12 mouse cellular contexts compared by ENCODE assay signal in the genomic region with DNA sequence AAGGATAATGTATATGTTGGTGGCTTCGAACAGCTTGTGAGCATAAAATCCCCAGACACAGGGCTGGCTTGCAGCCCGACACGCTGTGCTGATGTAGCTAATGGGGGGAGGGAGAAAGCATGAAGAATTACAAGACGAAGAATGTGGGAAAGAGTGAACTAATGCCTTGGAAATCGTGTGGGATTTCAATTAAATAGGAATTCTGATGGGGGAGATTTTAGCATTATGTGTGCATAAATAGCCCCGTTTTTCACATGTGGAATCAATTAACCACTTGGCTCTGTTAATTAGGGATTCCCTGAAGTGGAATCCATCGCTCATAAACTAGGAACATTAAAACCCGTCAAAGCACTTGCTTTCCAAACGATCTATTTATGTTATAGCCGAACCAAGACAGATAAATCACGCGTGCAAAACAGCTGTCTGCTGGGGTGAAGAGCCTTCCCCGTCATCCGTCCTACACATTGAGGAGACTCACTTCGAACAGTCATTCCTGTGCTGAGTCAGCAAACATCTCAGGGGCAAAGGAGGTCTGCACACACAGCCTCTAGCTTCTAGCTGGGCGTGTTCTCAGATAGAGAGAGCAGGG.
A peak's percentile ranks its signal among the peaks of the same experiment; 100 is the strongest.
DNase-seq lines count a peak whose midpoint lies in the region; ATAC-seq lines count a peak whose summit lies in the region.
"Had no signal": no experiment of that assay in that cellular context is flagged by ENCODE, and none has a peak within 500 bp of the region (broad histone marks: within the 10 kb centered on the region; RNA-seq: fewer than 3 reads in every experiment).

No protein-coding gene starts in this region.

- H3K4me1 ChIP-seq in forebrain, embryonic 11.5 days (replicated peaks; ENCODE audit: control insufficient read depth, insufficient read depth, low read length), result no peaks in the 10 kb centered on the region
- H3K4me1 ChIP-seq in forebrain, embryonic 10.5 days, result peaks cover 18% of the 10 kb centered on the region
- peaks cover 8% of the 10 kb centered on the region for H3K4me1 ChIP-seq in lung, embryonic 16.5 days (replicated peaks; ENCODE audit: control insufficient read depth, insufficient read depth, low read length)
- peaks cover 7% of the 10 kb centered on the region for H3K4me1 ChIP-seq in forebrain, embryonic 14.5 days (ENCODE audit: control insufficient read depth, insufficient read depth, low read length)
- H3K4me1 ChIP-seq in neural tube, embryonic 13.5 days (replicated peaks), result peaks cover 15% of the 10 kb centered on the region

- 65% methylated on average over 16 of the region's 16 CpGs for WGBS in forebrain, embryonic 11.5 days
- 76% methylated on average over 16 of the region's 16 CpGs for WGBS in forebrain, embryonic 10.5 days
- 45% methylated on average over 16 of the region's 16 CpGs for WGBS in lung, embryonic 16.5 days
- 23% methylated on average over 16 of the region's 16 CpGs for WGBS in forebrain, embryonic 14.5 days
- 26% methylated on average over 16 of the region's 16 CpGs for WGBS in neural tube, embryonic 13.5 days

- H3K27ac ChIP-seq in forebrain, embryonic 11.5 days (ENCODE audit: low read depth, low read length), result no peak overlapping the region
- no peak overlapping the region for H3K27ac ChIP-seq in forebrain, embryonic 10.5 days
- H3K27ac ChIP-seq in lung, embryonic 16.5 days (ENCODE audit: low read length), result no peak overlapping the region
- peak overlapping the region; percentile 54; the same call in 1 of the 2 replicates for H3K27ac ChIP-seq in forebrain, embryonic 14.5 days (ENCODE audit: low read depth, low read length)
- H3K27ac ChIP-seq in neural tube, embryonic 13.5 days (replicated peaks), result peak overlapping the region; percentile 20

- H3K4me2 ChIP-seq in forebrain, embryonic 11.5 days (ENCODE audit: low read depth, low read length, severe bottlenecking), result no peak overlapping the region
- peak overlapping the region; percentile 19 for H3K4me2 ChIP-seq in lung, embryonic 16.5 days (ENCODE audit: low read depth, low read length)
- peak overlapping the region; percentile 20; the same call in 1 of the 2 replicates for H3K4me2 ChIP-seq in forebrain, embryonic 14.5 days (ENCODE audit: low read length)
- H3K4me2 ChIP-seq in neural tube, embryonic 13.5 days, result peak overlapping the region; percentile 26

- no peaks in the 10 kb centered on the region for H3K36me3 ChIP-seq in forebrain, embryonic 11.5 days (ENCODE audit: control insufficient read depth, insufficient read depth, low read length)
- no peaks in the 10 kb centered on the region for H3K36me3 ChIP-seq in forebrain, embryonic 10.5 days (replicated peaks)
- no peaks in the 10 kb centered on the region for H3K36me3 ChIP-seq in lung, embryonic 16.5 days (ENCODE audit: control insufficient read depth, insufficient read depth, low read length)
- no peaks in the 10 kb centered on the region for H3K36me3 ChIP-seq in forebrain, embryonic 14.5 days (ENCODE audit: control insufficient read depth, insufficient read depth, low read length)
- H3K36me3 ChIP-seq in neural tube, embryonic 13.5 days, result no peaks in the 10 kb centered on the region

- no peak for ATAC-seq in forebrain, embryonic 11.5 days (replicated peaks; ENCODE audit: low FRiP score)
- peak; percentile 73 for ATAC-seq in lung, embryonic 16.5 days (ENCODE audit: low read depth)
- ATAC-seq in forebrain, embryonic 14.5 days, result peak; percentile 70
- ATAC-seq in neural tube, embryonic 13.5 days (ENCODE audit: low read depth), result peak; percentile 87

- H3K9me3 ChIP-seq in forebrain, embryonic 11.5 days (ENCODE audit: control insufficient read depth, low read length), result no peaks in the 10 kb centered on the region
- no peaks in the 10 kb centered on the region for H3K9me3 ChIP-seq in forebrain, embryonic 10.5 days
- H3K9me3 ChIP-seq in lung, embryonic 16.5 days (ENCODE audit: control insufficient read depth, low read length), result no peaks in the 10 kb centered on the region
- 0 out of 2 replicates have a peak, but pooled peaks cover 2% of the 10 kb centered on the region for H3K9me3 ChIP-seq in forebrain, embryonic 14.5 days (replicated peaks; ENCODE audit: control insufficient read depth, low read length)
- no peaks in the 10 kb centered on the region for H3K9me3 ChIP-seq in neural tube, embryonic 13.5 days

- H3K27me3 ChIP-seq in forebrain, embryonic 11.5 days (ENCODE audit: control insufficient read depth, insufficient read depth, low read length), result no peaks in the 10 kb centered on the region
- H3K27me3 ChIP-seq in forebrain, embryonic 10.5 days (ENCODE audit: poor library complexity, severe bottlenecking), result no peaks in the 10 kb centered on the region
- no peaks in the 10 kb centered on the region for H3K27me3 ChIP-seq in lung, embryonic 16.5 days (ENCODE audit: control insufficient read depth, insufficient read depth, low read depth, low read length)
- H3K27me3 ChIP-seq in forebrain, embryonic 14.5 days (replicated peaks; ENCODE audit: control insufficient read depth, insufficient read depth, low read length), result no peaks in the 10 kb centered on the region
- peaks cover 8% of the 10 kb centered on the region for H3K27me3 ChIP-seq in neural tube, embryonic 13.5 days

- DNase-seq in forebrain, embryonic 11.5 days (ENCODE audit: low spot score), result peak; percentile 52
- no peak for DNase-seq in forebrain, embryonic 10.5 days (ENCODE audit: extremely low spot score, low spot score)
- no peak for DNase-seq in lung, postnatal 10 days
- DNase-seq in forebrain, embryonic 14.5 days (ENCODE audit: low spot score), result peak; percentile 72
- no peak for DNase-seq in ovary, postnatal 14 days (ENCODE audit: low spot score)
- no peak for DNase-seq in testis, postnatal 10 days (ENCODE audit: low spot score)
- DNase-seq: cerebellum, adult 11-12 months; gastrocnemius, postnatal 14 days; lung, postnatal 14 days; thymus, adult 18-20 months had no signal

- no peak overlapping the region for H3K4me3 ChIP-seq in forebrain, embryonic 11.5 days (ENCODE audit: low read depth, low read length)
- no peak overlapping the region for H3K4me3 ChIP-seq in forebrain, embryonic 10.5 days
- H3K4me3 ChIP-seq in lung, embryonic 16.5 days (ENCODE audit: low read length), result no peak overlapping the region
- no peak overlapping the region for H3K4me3 ChIP-seq in forebrain, embryonic 14.5 days (ENCODE audit: low read depth, low read length)
- H3K4me3 ChIP-seq in neural tube, embryonic 13.5 days, result no peak overlapping the region

- no peak overlapping the region for H3K9ac ChIP-seq in forebrain, embryonic 11.5 days (ENCODE audit: low read length)
- H3K9ac ChIP-seq in lung, embryonic 16.5 days (ENCODE audit: low read length), result no peak overlapping the region
- H3K9ac ChIP-seq in forebrain, embryonic 14.5 days (ENCODE audit: low read length), result no peak overlapping the region; the same call in 1 of the 2 replicates
- H3K9ac ChIP-seq in neural tube, embryonic 13.5 days, result no peak overlapping the region

Comparison
In these comparisons a context has a peak if more than half of its experiments do, and no peak if none do; other contexts are left out.
1. DNase-seq: peak in forebrain, embryonic 11.5 days (single experiment) and forebrain, embryonic 14.5 days (single experiment); none in forebrain, embryonic 10.5 days (single experiment), lung, postnatal 10 days (single experiment), ovary, postnatal 14 days (single experiment) and testis, postnatal 10 days (single experiment).
2. H3K27ac ChIP-seq: peak in forebrain, embryonic 14.5 days (single experiment) and neural tube, embryonic 13.5 days (single experiment); none in forebrain, embryonic 11.5 days (single experiment), forebrain, embryonic 10.5 days (single experiment) and lung, embryonic 16.5 days (single experiment).